Mouse (Mus musculus) forebrain, embryonic 13.5 days (tissue): ENCODE results near the gene Acsm5. TPM values are rescaled to one million over a fixed set of nuclear protein-coding genes. Genes with fewer than 3 reads are reported as not detected.
A peak's percentile ranks its signal among the peaks of the same experiment; 100 is the strongest.

Experiments used
- ATAC-seq: fragments of 200-750 bp; cut with Nextera tagmentation; 2 replicates; pipeline ENCODE4 v1.8.0; 2017
- H3K27ac ChIP-seq: fragments of 300-500 bp; sonication (generic); 2 replicates; pipeline ENCODE4 v1.5.1; 2015; ENCODE audit warnings: inconsistent platforms, mild to moderate bottlenecking, moderate library complexity
- H3K27me3 ChIP-seq: fragments of 300-500 bp; sonication (generic); 2 replicates; pipeline ENCODE4 v1.6.1; 2015; ENCODE audit warnings: mild to moderate bottlenecking, inconsistent platforms
- H3K36me3 ChIP-seq: fragments of 300-500 bp; sonication (generic); 2 replicates; pipeline ENCODE4 v1.6.1; 2015; ENCODE audit warnings: mild to moderate bottlenecking, inconsistent platforms; ENCODE audit not compliant: poor library complexity, severe bottlenecking
- H3K4me1 ChIP-seq: fragments of 300-500 bp; sonication (generic); 2 replicates; pipeline ENCODE4 v1.6.1; 2015; ENCODE audit warnings: inconsistent platforms
- H3K4me2 ChIP-seq: fragments of 300-500 bp; sonication (generic); 2 replicates; pipeline ENCODE4 v1.6.1; 2015; ENCODE audit warnings: inconsistent platforms, mild to moderate bottlenecking, moderate library complexity
- H3K4me3 ChIP-seq: fragments of 300-500 bp; sonication (generic); 2 replicates; pipeline ENCODE4 v1.5.1; 2015; ENCODE audit warnings: mild to moderate bottlenecking, inconsistent platforms
- H3K9ac ChIP-seq: fragments of 300-500 bp; sonication (generic); 2 replicates; pipeline ENCODE4 v1.6.1; 2015; ENCODE audit warnings: mild to moderate bottlenecking, inconsistent platforms
- H3K9me3 ChIP-seq: fragments of 300-500 bp; sonication (generic); replicated peaks from 2 replicates; pipeline ENCODE4 v1.6.1; 2016; ENCODE audit warnings: inconsistent platforms
- WGBS: fragments of 180-500 bp; shearing (Covaris S2); methylation state at CpG from one replicate; pipeline ENCODE4 v1.1.7; 2015; 5-methylcytosine and 5-hydroxymethylcytosine counted together
- polyA plus RNA-seq: library from polyadenylated mRNA; unstranded; fragments of >200 nt; fragmentation: Nextera tagmentation; extraction: Ambion mirVana; gene quantifications from 2 replicates; pipeline ENCODE4 v1.2.1, GENCODE M21; 2015

Acsm5 gene
- polyA plus RNA-seq, 1 experiment from 2014 or later, result not detected

DNA sequence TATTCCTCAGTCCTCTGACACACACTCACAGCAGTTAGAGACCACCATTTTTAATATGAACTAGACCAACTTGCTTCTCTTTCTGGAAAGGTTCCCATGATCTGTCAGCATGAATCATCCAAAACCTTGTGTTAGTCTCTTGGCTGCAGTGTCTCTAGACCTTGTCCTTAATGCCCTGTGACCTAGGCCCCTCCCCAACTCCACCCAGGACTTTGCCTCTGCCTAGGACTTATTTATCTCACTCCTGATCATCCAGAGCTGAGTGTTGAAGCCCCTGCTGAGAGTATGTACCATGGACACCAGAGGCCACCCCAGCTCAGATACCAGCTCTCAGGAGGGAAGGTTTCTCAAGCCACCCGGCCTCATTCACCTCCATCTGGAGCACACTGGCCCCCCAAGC is 3.1 kb downstream of the Acsm5 start:
- H3K27ac ChIP-seq, result no peak overlapping the region

DNA sequence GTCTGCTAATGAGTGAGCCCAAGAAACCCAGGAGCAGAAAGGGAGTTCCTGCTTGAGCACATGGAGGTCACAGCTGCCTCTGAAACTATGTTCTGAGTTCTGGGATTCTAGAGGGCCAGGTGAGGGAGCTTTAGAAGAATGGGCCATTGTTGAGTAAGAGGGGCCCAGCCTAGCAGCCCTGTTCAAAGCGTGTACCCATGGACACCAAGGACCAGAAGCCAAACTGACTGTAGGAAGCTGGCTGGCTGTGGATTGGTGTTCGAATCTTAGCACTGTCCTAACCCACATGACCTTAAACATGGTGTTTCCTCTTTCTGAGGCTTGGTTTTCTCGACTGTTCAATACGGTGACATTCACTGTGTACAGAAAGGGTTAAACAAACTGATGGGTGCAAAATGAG is 4.1 kb downstream of the Acsm5 start, which contains the start of gene Pdilt:
Gene Pdilt, minus strand, starts transcription at position 101 of the 400 bp plus-strand sequence.
- H3K4me2 ChIP-seq, result no peak within 1 kb of the TSS
- no peak within 1 kb of the TSS for H3K9ac ChIP-seq
- H3K27ac ChIP-seq, result no peak within 1 kb of the TSS
- peaks cover 10% of the 10 kb centered on the region for H3K4me1 ChIP-seq
- no peak within 1 kb of the TSS for H3K4me3 ChIP-seq
- no peaks in the 10 kb centered on the region for H3K9me3 ChIP-seq
- no peak for ATAC-seq
- no peaks in the 10 kb centered on the region for H3K27me3 ChIP-seq
- WGBS, result 70% methylated on average over 4 of the region's 4 CpGs
- H3K36me3 ChIP-seq, result no peaks in the 10 kb centered on the region

More for the DNA sequence above, 3.1 kb downstream of the Acsm5 start:
- Histone ChIP-seq H3K27me3 (no peaks in the 10 kb centered on the region), H3K36me3 (no peaks in the 10 kb centered on the region), H3K4me1 (peaks cover 10% of the 10 kb centered on the region), H3K4me2 (no peak overlapping the region), H3K9ac (no peak overlapping the region), H3K9me3 (no peaks in the 10 kb centered on the region), H3K4me3 (no peak overlapping the region)
- ATAC-seq, result no peak
- 86% methylated on average over 1 of the region's 1 CpGs for WGBS

DNA sequence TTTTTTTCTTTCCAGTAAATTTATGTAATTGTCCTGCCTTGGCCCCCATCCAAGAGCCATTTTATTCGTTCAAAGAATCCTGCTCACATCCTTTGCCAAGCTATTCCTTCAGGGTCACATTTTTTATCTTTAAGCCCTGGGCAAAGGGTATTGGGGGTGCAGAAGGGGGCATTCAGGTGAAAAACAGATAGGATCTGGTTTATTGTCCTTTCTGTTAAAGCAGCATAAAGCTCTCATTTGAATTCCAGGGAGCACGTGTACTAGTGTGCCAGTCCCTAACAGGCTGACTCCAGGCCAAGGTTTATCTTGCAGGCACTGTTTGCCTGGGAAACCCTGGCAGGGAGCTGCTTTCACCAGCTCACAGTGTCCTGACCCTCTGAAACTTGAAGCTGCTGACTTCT is 6.6 kb downstream of the Acsm5 start:
- ATAC-seq, result no peak
- H3K9ac ChIP-seq, result 0 out of 2 replicates have a peak overlapping the region, but pooled peaks have one; percentile 12
- WGBS, result 28% methylated on average over 2 of the region's 2 CpGs

DNA sequence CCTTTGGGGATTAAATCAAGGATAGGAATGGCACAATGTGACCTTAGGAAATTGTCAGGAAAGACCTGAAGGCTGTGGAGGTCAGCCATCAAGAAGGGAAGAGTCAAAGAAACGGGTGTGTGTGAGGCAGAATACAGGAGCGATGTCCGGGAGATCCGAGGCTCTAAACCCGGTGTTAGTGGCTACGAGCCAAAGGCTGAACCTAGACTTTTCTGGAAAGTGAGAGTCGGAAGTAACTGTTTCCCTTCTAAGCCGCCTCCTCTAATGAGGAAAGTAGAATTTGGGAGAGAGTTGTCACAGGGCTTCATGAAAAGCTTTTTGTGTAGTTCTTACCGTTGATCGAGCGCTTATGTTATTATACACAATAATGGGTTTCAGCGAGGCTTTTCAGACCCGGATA is 7.2 kb downstream of the Acsm5 start:
- Histone ChIP-seq H3K27me3 (no peaks in the 10 kb centered on the region), H3K27ac (no peak overlapping the region), H3K9ac (no peak overlapping the region), H3K9me3 (no peaks in the 10 kb centered on the region), H3K36me3 (no peaks in the 10 kb centered on the region), H3K4me3 (no peak overlapping the region), H3K4me2 (peak overlapping the region; percentile 22; the same call in 1 of the 2 replicates), H3K4me1 (peaks cover 10% of the 10 kb centered on the region)
- 17% methylated on average over 13 of the region's 13 CpGs for WGBS
- ATAC-seq, result no peak

More for the DNA sequence above, 6.6 kb downstream of the Acsm5 start:
- Histone ChIP-seq H3K4me3 (no peak overlapping the region), H3K27ac (no peak overlapping the region), H3K9me3 (no peaks in the 10 kb centered on the region), H3K4me2 (no peak overlapping the region), H3K27me3 (no peaks in the 10 kb centered on the region), H3K4me1 (peaks cover 10% of the 10 kb centered on the region), H3K36me3 (no peaks in the 10 kb centered on the region)

DNA sequence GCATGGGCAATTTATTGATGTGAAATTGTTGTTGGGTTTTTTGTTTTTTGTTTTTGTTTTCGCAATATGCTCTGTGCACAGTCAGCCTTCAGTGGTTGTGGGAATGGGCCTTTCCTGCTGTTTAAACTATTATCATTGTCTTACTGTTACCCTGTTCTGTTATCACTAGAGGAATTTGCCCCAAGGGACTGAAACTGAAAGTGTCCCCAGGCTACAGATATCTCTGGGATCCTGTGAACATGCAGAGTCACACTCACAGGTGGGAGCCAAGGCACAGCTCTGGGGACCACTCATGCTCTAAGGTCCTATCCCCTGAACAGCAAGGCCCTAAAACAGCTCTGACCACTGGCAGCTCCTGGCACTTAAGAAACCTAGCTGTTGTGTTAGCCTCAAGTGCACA is 7.9 kb downstream of the Acsm5 start:
- Histone ChIP-seq H3K27me3 (no peaks in the 10 kb centered on the region), H3K27ac (no peak overlapping the region), H3K4me2 (no peak overlapping the region), H3K4me3 (no peak overlapping the region), H3K9ac (no peak overlapping the region), H3K9me3 (no peaks in the 10 kb centered on the region), H3K36me3 (no peaks in the 10 kb centered on the region), H3K4me1 (peaks cover 10% of the 10 kb centered on the region)
- ATAC-seq, result no peak
- WGBS, result 97% methylated on average over 1 of the region's 1 CpGs

DNA sequence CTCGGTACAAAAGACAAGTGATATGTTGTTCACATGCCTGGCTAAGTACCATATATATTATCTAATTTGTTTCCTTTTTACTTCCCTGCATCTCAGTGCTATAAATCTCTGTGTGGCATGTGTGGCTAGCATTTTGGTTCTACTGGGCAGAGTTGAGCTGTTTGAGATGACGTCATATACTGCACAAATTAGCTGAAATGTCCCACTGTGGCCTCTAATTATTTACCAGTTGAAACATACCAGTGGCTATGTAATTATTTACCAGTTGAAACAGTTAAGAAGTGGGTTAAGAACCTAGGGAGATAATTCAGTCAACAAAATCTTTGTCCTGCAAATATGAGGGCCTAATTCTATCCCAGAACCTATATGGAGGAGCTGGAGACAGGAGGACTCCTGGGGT is 8.3 kb downstream of the Acsm5 start:
- no peak overlapping the region for H3K4me2 ChIP-seq
- no peak overlapping the region for H3K27ac ChIP-seq
- WGBS, result 46% methylated on average over 2 of the region's 2 CpGs
- no peaks in the 10 kb centered on the region for H3K9me3 ChIP-seq
- H3K4me1 ChIP-seq, result peaks cover 10% of the 10 kb centered on the region
- no peak overlapping the region for H3K4me3 ChIP-seq
- no peaks in the 10 kb centered on the region for H3K27me3 ChIP-seq
- H3K9ac ChIP-seq, result no peak overlapping the region
- no peaks in the 10 kb centered on the region for H3K36me3 ChIP-seq
- ATAC-seq, result no peak

DNA sequence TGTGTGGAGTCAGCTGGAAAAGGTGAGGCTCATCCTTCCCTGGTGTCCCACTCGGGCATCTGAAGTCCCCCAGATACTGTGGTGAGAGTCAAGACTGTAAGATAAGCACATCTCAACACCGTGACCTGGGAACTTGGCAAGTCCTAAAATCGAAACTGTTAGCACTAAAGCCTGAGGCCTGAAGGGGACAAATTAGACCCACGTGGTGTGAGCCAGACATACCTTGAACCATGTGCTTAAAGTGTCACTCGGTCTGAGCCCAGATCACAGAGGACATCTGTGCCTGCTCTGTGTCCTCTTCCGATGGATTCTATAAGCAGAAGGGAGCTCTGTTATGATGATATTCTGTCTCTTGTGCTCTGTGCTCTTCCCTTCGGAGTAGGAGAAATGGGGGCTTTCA is 9.4 kb downstream of the Acsm5 start:
- WGBS, result 89% methylated on average over 7 of the region's 7 CpGs
- no peaks in the 10 kb centered on the region for H3K36me3 ChIP-seq
- no peak overlapping the region for H3K4me3 ChIP-seq
- no peaks in the 10 kb centered on the region for H3K27me3 ChIP-seq
- no peak overlapping the region for H3K27ac ChIP-seq
- no peak for ATAC-seq
- H3K9ac ChIP-seq, result no peak overlapping the region
- no peak overlapping the region for H3K4me2 ChIP-seq
- H3K4me1 ChIP-seq, result peaks cover 10% of the 10 kb centered on the region
- no peaks in the 10 kb centered on the region for H3K9me3 ChIP-seq

DNA sequence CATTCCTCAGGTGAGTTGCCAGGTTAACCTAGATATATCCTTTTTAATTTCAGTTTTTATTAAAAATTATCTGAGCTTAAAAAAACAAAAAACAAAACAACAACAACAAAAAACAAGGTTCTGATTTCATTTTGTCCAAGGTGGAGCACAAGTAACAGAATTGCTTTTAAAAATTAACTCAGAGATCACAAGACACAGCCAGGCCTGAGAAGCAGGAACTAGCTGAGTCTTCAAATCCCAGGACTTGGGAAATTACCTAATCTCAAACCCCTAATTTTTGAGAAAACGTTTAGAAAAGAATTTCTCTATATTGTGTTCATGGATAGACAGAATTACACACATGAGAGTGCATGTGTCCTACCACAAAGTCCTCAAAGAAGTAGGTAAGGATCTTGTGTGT is 13.7 kb downstream of the Acsm5 start:
- no peaks in the 10 kb centered on the region for H3K27me3 ChIP-seq
- no peaks in the 10 kb centered on the region for H3K9me3 ChIP-seq
- H3K4me3 ChIP-seq, result no peak overlapping the region
- H3K27ac ChIP-seq, result no peak overlapping the region
- 59% methylated on average over 1 of the region's 1 CpGs for WGBS
- H3K36me3 ChIP-seq, result no peaks in the 10 kb centered on the region
- no peaks in the 10 kb centered on the region for H3K4me1 ChIP-seq
- no peak overlapping the region for H3K4me2 ChIP-seq
- no peak for ATAC-seq
- no peak overlapping the region for H3K9ac ChIP-seq

DNA sequence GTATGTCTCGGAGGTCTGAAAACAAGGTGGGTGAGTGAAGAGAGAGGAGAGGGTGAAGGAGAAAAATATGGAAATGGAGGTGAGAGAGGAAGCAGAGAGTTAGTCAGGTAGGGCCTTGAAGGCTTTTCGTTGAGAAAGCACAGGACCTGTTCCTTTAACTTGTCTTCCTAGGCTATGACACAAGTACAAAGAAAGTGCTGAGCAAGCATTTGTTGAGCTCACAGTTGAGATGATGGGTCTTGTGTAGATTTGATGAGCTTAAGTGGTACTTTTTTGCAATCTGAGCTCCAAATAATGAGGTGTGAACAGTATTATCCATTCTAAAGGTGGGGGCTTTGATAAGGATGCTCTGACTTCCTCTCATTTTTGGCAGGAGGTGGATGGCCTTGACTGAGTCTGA is 15.1 kb downstream of the Acsm5 start:
- 80% methylated on average over 2 of the region's 2 CpGs for WGBS
- no peak for ATAC-seq

DNA sequence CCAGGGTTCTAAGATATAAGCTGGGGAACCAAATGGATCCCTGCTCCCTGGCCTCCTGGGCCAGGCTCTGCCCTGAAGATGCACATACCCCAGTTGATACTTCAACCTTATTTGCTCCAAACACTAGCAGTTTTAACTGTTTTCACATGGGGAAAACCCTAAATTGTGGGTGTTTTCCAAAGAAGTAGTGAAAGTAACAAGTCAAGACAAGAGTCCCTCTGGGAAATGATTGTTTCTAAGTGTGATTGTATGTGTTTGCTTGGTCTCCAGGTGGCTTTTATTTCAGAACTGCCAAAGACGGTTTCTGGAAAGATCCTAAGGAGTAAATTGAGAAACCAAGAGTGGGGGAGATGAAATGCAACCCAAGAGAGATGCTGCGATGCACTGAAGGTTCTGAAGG is 23.2 kb downstream of the Acsm5 start:
- Histone ChIP-seq H3K4me2 (no peak overlapping the region), H3K36me3 (no peaks in the 10 kb centered on the region), H3K27ac (no peak overlapping the region), H3K9ac (no peak overlapping the region), H3K4me3 (no peak overlapping the region), H3K9me3 (no peaks in the 10 kb centered on the region), H3K4me1 (no peaks in the 10 kb centered on the region), H3K27me3 (no peaks in the 10 kb centered on the region)
- no peak for ATAC-seq
- 84% methylated on average over 2 of the region's 2 CpGs for WGBS

More for the DNA sequence above, 15.1 kb downstream of the Acsm5 start:
- no peaks in the 10 kb centered on the region for H3K9me3 ChIP-seq
- no peak overlapping the region for H3K27ac ChIP-seq
- H3K36me3 ChIP-seq, result no peaks in the 10 kb centered on the region
- H3K4me2 ChIP-seq, result no peak overlapping the region
- no peak overlapping the region for H3K9ac ChIP-seq
- no peak overlapping the region for H3K4me3 ChIP-seq
- no peaks in the 10 kb centered on the region for H3K4me1 ChIP-seq
- H3K27me3 ChIP-seq, result no peaks in the 10 kb centered on the region

DNA sequence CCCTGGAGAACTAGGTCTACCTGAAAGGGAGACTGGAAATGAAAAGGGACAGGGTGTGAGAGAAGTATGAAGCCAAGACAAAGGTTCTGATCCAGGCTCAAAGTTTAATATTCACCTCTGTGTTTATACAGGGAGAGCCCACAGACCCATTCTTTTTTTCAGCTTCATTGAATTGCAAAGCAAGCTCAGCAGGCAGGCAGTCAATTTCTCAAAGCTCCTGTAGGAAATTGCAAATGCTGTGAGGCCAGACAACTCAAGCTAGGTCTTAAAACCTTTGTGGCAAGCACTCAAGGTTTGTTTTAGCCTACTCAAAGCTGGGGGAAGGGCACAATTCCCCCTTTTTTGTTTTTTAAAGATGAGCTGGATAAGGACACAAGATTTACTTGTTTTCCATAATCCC is 26.3 kb downstream of the Acsm5 start:
- H3K9me3 ChIP-seq, result no peaks in the 10 kb centered on the region
- H3K27me3 ChIP-seq, result no peaks in the 10 kb centered on the region
- H3K4me2 ChIP-seq, result no peak overlapping the region
- no peak overlapping the region for H3K4me3 ChIP-seq
- H3K9ac ChIP-seq, result no peak overlapping the region
- no peak for ATAC-seq
- no peak overlapping the region for H3K27ac ChIP-seq
- no peaks in the 10 kb centered on the region for H3K4me1 ChIP-seq
- no peaks in the 10 kb centered on the region for H3K36me3 ChIP-seq

DNA sequence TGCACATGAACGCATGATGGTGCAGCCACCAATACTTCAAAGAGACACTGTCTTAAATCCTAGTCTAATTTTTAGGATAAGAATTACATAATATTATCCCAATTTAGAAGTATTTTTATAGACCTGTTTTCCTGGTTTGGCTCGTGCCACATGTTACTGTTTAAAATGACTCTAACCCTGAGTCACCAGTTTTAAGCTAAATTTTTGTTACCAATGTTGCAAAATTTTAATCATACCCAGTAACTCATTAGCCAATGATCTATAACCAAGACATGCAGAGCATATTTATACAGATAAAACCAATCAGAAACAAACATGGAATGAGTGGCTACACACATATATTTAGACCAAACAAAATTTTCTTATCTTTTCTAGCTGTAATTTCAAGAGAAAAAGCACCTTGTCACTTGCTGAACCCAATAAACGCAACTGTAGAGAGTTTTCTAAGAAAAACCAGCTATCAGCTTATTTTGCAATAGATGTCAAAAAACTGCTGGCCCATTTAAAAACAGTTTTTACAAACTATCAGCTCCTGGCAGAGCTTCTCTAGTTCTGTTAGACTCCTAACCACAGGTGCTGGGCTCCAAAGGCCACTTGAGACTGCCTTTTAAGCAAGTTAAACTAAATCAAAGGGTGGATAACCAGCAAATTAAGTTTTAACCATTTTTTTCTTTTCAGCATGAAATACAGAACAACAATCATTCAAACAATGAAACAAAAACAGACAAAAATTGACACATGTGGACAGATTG is 31.4 kb downstream of the Acsm5 start:
- no peaks in the 10 kb centered on the region for H3K4me1 ChIP-seq
- no peak overlapping the region for H3K4me3 ChIP-seq
- ATAC-seq, result no peak
- 92% methylated on average over 3 of the region's 3 CpGs for WGBS
- H3K36me3 ChIP-seq, result no peaks in the 10 kb centered on the region
- H3K27me3 ChIP-seq, result no peaks in the 10 kb centered on the region
- H3K9ac ChIP-seq, result no peak overlapping the region
- H3K9me3 ChIP-seq, result no peaks in the 10 kb centered on the region
- H3K27ac ChIP-seq, result no peak overlapping the region
- no peak overlapping the region for H3K4me2 ChIP-seq

DNA sequence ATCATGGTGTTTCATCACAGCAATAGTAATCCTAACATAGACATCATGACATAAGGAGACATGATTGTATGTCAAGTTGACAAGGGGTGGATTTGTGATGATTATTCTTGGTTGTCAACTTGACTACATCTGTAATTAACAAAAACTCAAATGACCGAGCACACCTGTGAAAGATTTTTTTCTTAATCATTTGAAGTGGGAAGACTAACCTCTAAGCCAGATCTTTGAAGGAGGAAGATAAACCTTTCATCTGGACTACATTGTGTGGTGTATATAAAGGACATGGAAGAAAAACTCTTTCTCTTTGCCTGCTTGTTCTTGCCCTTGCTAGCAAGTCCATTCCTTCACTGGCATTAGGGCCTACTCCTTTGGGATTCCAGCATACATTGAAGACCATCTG is 34.8 kb downstream of the Acsm5 start, which contains the start of gene Acsm2:
Gene Acsm2, plus strand, starts transcription at position 301 of the 400 bp plus-strand sequence.
- Histone ChIP-seq H3K27ac (no peak within 1 kb of the TSS), H3K9me3 (no peaks in the 10 kb centered on the region), H3K4me3 (no peak within 1 kb of the TSS), H3K36me3 (no peaks in the 10 kb centered on the region), H3K27me3 (no peaks in the 10 kb centered on the region), H3K4me1 (no peaks in the 10 kb centered on the region), H3K9ac (no peak within 1 kb of the TSS), H3K4me2 (no peak within 1 kb of the TSS)
- 91% methylated on average over 1 of the region's 1 CpGs for WGBS
- ATAC-seq, result no peak
